Mouse (Mus musculus) G1E-ER4 (cell line): ENCODE results near the gene Scgb2b7. TPM values are rescaled to one million over a fixed set of nuclear protein-coding genes. Genes with fewer than 3 reads are reported as not detected.
"Not testable (repeated sequence)": the region's sequence is repeated elsewhere in the genome, so short reads cannot be mapped to it uniquely, and the experiment has no call there.

Experiments
- GATA1 ChIP-seq: IDR thresholded peaks from one replicate; pipeline ENCODE4 v1.8.0; 2012; ENCODE audit warnings: low read length, inconsistent platforms
- polyA plus RNA-seq: library from polyadenylated mRNA; stranded (reverse); fragments of >175 nt; gene quantifications from 2 replicates; pipeline ENCODE4 v1.2.3, GENCODE M21; 2012

The Scgb2b7 gene
- not detected in 2 replicates for polyA plus RNA-seq

DNA sequence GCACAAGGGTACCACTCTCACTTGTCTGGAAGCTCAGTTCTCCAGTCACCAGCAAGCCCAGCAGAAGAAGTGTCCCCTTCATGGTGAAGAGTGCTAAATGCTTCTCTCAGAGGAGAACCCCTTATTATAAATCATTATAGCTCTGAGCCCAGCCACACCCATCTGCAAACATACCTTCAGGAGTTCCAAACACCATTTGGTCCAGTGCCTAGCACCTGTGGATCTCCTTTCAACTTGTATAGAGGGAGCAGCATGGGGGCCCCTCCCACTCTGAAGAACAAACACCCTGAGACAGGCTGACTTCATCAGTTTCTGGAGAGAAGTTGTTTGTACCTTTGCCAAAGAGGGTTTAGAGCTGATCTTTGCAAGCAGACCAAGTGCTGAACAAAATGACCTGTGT is at the start of gene Scgb2b7:
Gene Scgb2b7, minus strand, starts transcription at position 101 of the 400 bp plus-strand sequence.
- TF ChIP-seq GATA1: not testable (repeated sequence)

DNA sequence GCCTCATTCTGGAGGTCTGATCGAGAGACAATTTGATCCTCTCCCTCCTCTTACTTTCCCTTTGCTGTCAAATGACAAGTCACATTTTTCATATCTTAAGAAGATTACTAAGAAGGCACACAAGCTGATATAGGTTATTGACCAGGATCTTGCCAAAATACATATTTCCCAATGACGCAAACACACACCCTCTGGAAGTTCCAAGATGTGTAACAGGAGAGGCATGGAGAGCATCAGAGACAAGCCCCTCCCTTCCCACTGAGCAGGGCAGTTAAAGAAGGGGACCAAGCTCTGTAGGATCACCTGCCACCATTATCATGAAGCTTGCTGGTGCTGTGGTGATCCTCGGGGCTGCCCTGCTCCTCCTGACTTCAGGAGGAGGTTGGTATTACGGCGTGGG is 6.8 kb upstream of the Scgb2b7 start, which contains the start of gene Scgb1b7:
Gene Scgb1b7, plus strand, starts transcription at position 301 of the 400 bp plus-strand sequence.
- not testable (repeated sequence) for TF ChIP-seq GATA1

Other genes starting within 250 kb of the Scgb2b7 start
- gene Scgb1b7, start 6.9 kb upstream of the Scgb2b7 start, polyA plus RNA-seq: not detected in 2 replicates